Mouse (Mus musculus) forebrain, postnatal 0 days (tissue): ENCODE results near the gene Tenm4. TPM values are rescaled to one million over a fixed set of nuclear protein-coding genes. Genes with fewer than 3 reads are reported as not detected.

Experiments
- ATAC-seq: fragments of 200-750 bp; cut with Nextera tagmentation; 2 replicates; pipeline ENCODE4 v1.8.0; 2017; ENCODE audit warnings: mild to moderate bottlenecking, moderate library complexity
- DNase-seq: peaks from one replicate; pipeline ENCODE4 v3.0.0-alpha.2; 2015
- H3K27ac ChIP-seq: fragments of 300-500 bp; sonication (generic); 2 replicates; pipeline ENCODE4 v1.5.1; 2014; ENCODE audit warnings: low read depth, mild to moderate bottlenecking, antibody characterized with exemption, low read length, moderate library complexity, mixed read lengths
- H3K27me3 ChIP-seq: fragments of 300-500 bp; sonication (generic); 2 replicates; pipeline ENCODE4 v1.6.1; 2014; ENCODE audit warnings: mild to moderate bottlenecking, low read length, mixed read lengths; ENCODE audit not compliant: insufficient read depth
- H3K36me3 ChIP-seq: fragments of 300-500 bp; sonication (generic); 2 replicates; pipeline ENCODE4 v1.6.1; 2014; ENCODE audit warnings: mild to moderate bottlenecking, moderate library complexity; ENCODE audit not compliant: insufficient read depth
- H3K4me1 ChIP-seq: fragments of 300-500 bp; sonication (generic); 2 replicates; pipeline ENCODE4 v1.6.1; 2014; ENCODE audit warnings: antibody characterized with exemption; ENCODE audit not compliant: insufficient read depth
- H3K4me2 ChIP-seq: fragments of 300-500 bp; sonication (generic); 2 replicates; pipeline ENCODE4 v1.6.1; 2014; ENCODE audit warnings: low read depth, mild to moderate bottlenecking, moderate library complexity
- H3K4me3 ChIP-seq: fragments of 300-500 bp; sonication (generic); 2 replicates; pipeline ENCODE4 v1.5.1; 2014; ENCODE audit warnings: low read depth, low read length, mixed read lengths
- H3K9ac ChIP-seq: fragments of 300-500 bp; sonication (generic); 2 replicates; pipeline ENCODE4 v1.6.1; 2014; ENCODE audit warnings: mild to moderate bottlenecking
- H3K9me3 ChIP-seq: fragments of 300-500 bp; sonication (generic); 2 replicates; pipeline ENCODE4 v1.6.1; 2016; ENCODE audit warnings: low read length
- CTCF ChIP-seq: sonication (generic); IDR thresholded peaks from 2 replicates; pipeline ENCODE4 v1.5.1; 2016; ENCODE audit warnings: antibody characterized with exemption, control low read depth, low read depth
- WGBS: fragments of 180-500 bp; shearing (Covaris S2); extraction: QIAGEN DNeasy Blood & Tissue Kit; methylation state at CpG from one replicate; pipeline ENCODE4 v1.1.7; 2014; 5-methylcytosine and 5-hydroxymethylcytosine counted together
- polyA plus RNA-seq: library from polyadenylated mRNA; unstranded; fragments of >200 nt; fragmentation: Nextera tagmentation; extraction: Ambion mirVana; gene quantifications from 2 replicates; pipeline ENCODE4 v1.2.1, GENCODE M21; 2015
- total RNA-seq: library from RNA; depleted of rRNA; stranded (reverse); fragments of >200 nt; gene quantifications from 2 replicates; pipeline ENCODE4 v1.2.3, GENCODE M21; 2014

Gene Tenm4
- total and polyA plus RNA-seq, 2 experiments from 2014 or later, result 50.6 to 69.5 TPM

DNA sequence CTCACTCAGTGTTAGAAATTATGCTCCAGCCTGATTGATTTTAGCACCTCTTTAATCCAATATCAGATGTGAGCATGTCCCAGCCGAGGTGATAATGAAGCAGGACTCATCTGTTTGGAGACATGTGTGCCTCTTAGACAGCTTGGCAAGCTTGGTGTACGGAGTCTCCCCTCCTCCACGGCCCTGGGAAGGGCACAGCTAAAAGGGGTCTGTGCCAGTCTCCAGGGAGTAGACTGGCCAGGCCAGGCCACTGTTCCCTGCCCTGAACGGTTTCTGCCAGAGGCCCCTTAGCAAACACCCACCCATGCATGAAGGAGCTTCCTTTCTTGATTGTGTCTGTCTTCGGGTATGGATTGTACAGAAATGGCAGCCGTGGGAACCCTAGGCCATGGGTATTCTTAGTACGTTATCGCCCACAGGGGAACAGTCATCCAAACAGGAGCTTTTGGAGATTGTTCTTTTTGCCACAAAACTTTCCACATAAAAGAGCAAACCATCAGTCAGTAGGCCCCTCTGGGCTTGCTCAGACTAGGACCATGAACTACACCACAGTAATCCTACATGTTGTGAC, 667.3 kb downstream of the Tenm4 start:
- Histone ChIP-seq H3K4me1 (peaks cover 7% of the 10 kb centered on the region; the same call in 1 of the 2 replicates), H3K4me3 (no peak overlapping the region), H3K4me2 (no peak overlapping the region), H3K9me3 (no peaks in the 10 kb centered on the region), H3K36me3 (peaks cover 13% of the 10 kb centered on the region), H3K27me3 (no peaks in the 10 kb centered on the region), H3K9ac (no peak overlapping the region), H3K27ac (no peak overlapping the region)
- peak; percentile 42 for DNase-seq
- 57% methylated on average over 8 of the region's 8 CpGs for WGBS
- no peak for TF ChIP-seq CTCF
- peak; percentile 70 for ATAC-seq

DNA sequence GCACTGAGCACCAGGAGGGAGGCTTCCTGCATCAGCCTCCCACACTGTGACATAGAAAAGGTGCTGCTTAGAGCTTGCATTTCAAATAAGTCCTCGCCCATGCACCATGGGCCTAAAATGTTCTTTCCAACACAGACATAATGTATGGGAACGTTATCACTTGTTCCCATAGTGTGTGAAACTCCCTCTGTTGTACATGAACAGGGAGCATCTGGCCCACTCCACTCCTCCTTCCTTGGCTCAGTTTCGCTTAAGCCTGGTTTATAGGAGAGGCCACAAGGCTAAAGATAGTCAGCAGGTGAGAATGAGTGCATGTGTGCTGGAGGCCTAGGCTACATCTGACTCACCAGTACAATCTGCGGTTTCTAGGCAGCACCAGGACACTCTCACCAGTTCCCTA, 667.9 kb downstream of the Tenm4 start:
- Histone ChIP-seq H3K4me1 (peaks cover 7% of the 10 kb centered on the region; the same call in 1 of the 2 replicates), H3K4me3 (no peak overlapping the region), H3K36me3 (peaks cover 13% of the 10 kb centered on the region), H3K9me3 (no peaks in the 10 kb centered on the region), H3K9ac (no peak overlapping the region), H3K27ac (no peak overlapping the region), H3K4me2 (no peak overlapping the region), H3K27me3 (no peaks in the 10 kb centered on the region)
- DNase-seq (no peak), ATAC-seq (no peak)
- no peak for TF ChIP-seq CTCF
- WGBS, result 80% methylated on average over 4 of the region's 4 CpGs

DNA sequence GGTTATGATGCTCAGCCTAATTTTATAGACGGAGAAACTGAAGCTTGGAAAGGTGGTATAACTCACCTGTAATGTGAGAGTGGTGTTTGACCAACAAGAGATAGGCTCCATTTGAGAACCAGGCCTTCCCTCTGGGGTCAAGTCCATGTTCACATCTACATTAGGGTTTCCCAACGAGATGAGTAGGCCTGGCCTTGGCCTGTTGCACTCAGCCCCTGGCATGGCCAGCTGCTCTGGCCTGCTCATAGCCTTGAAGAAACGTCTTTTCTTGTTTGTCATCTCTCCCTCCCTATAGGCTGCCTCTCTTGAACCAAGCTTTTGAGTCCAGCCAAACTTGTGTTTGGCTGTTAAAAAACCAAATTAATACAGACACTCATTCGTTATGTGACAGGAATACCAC, 668.5 kb downstream of the Tenm4 start:
- peaks cover 2% of the 10 kb centered on the region; the same call in 1 of the 2 replicates for H3K4me1 ChIP-seq
- no peak overlapping the region for H3K4me2 ChIP-seq
- H3K27me3 ChIP-seq, result no peaks in the 10 kb centered on the region
- peaks cover 15% of the 10 kb centered on the region for H3K36me3 ChIP-seq
- H3K9me3 ChIP-seq, result no peaks in the 10 kb centered on the region
- no peak for TF ChIP-seq CTCF
- DNase-seq (no peak), ATAC-seq (no peak)
- H3K9ac ChIP-seq, result no peak overlapping the region
- H3K27ac ChIP-seq, result no peak overlapping the region
- 75% methylated on average over 4 of the region's 4 CpGs for WGBS
- H3K4me3 ChIP-seq, result no peak overlapping the region

- peaks cover 27% of the 10 kb centered on the region for H3K36me3 ChIP-seq
- ATAC-seq (no peak), DNase-seq (no peak)
- TF ChIP-seq CTCF, result no peak
- H3K9me3 ChIP-seq, result no peaks in the 10 kb centered on the region
- H3K9ac ChIP-seq, result no peak overlapping the region
- 64% methylated on average over 12 of the region's 12 CpGs for WGBS
- no peak overlapping the region for H3K4me2 ChIP-seq
- no peak overlapping the region for H3K4me3 ChIP-seq
- H3K27me3 ChIP-seq, result no peaks in the 10 kb centered on the region
- no peaks in the 10 kb centered on the region; the same call in 1 of the 2 replicates for H3K4me1 ChIP-seq
- no peak overlapping the region for H3K27ac ChIP-seq
Measured at GRCm38 (mm10) chr7:96842477-96843255, 671.6 kb downstream of the Tenm4 start.

GRCm38 (mm10) chr7:96844104-96844894, 673.3 kb downstream of the Tenm4 start:
- Histone ChIP-seq H3K4me1 (no peaks in the 10 kb centered on the region; the same call in 1 of the 2 replicates), H3K36me3 (peaks cover 25% of the 10 kb centered on the region), H3K9ac (no peak overlapping the region), H3K9me3 (no peaks in the 10 kb centered on the region), H3K27ac (no peak overlapping the region), H3K4me3 (no peak overlapping the region), H3K27me3 (no peaks in the 10 kb centered on the region), H3K4me2 (no peak overlapping the region)
- no peak for DNase-seq
- no peak for TF ChIP-seq CTCF
- ATAC-seq, result no peak
- WGBS, result 81% methylated on average over 8 of the region's 8 CpGs

DNA sequence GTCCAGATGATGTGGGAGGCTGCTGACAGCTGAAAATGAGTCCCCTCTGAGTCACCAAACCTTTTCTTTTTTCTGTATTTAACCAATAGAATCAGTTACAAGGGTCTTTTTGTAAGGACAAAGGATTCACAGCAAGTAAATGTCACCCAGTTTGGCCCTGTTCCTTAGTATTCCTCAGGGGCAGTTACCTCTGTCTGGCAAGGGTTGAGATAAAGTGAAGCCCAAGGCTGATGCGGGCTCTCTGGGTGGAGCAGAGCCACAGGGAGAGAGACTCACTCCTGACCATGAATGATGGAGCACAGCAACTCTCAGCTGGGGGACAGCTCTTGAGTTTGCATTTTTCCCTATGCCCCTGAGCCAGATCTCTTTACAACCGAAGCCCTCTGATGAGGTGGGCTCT, 681.7 kb downstream of the Tenm4 start:
- DNase-seq, result no peak
- no peak overlapping the region for H3K4me2 ChIP-seq
- no peaks in the 10 kb centered on the region for H3K27me3 ChIP-seq
- WGBS, result 86% methylated on average over 2 of the region's 2 CpGs
- no peak overlapping the region for H3K9ac ChIP-seq
- no peaks in the 10 kb centered on the region for H3K9me3 ChIP-seq
- 0 out of 2 replicates have a peak, but pooled peaks cover 8% of the 10 kb centered on the region for H3K36me3 ChIP-seq
- H3K27ac ChIP-seq, result no peak overlapping the region
- H3K4me3 ChIP-seq, result no peak overlapping the region
- H3K4me1 ChIP-seq, result no peaks in the 10 kb centered on the region
- TF ChIP-seq CTCF, result no peak
- no peak for ATAC-seq
